Mouse (Mus musculus): Measurements from ENCODE around the gene Gm10260. TPM values are rescaled to one million over a fixed set of nuclear protein-coding genes. Genes with fewer than 3 reads are reported as not detected.

The Gm10260 gene
- total and polyA plus RNA-seq, 3 experiments = 409 to 4,123 (median 3,111) TPM

DNA sequence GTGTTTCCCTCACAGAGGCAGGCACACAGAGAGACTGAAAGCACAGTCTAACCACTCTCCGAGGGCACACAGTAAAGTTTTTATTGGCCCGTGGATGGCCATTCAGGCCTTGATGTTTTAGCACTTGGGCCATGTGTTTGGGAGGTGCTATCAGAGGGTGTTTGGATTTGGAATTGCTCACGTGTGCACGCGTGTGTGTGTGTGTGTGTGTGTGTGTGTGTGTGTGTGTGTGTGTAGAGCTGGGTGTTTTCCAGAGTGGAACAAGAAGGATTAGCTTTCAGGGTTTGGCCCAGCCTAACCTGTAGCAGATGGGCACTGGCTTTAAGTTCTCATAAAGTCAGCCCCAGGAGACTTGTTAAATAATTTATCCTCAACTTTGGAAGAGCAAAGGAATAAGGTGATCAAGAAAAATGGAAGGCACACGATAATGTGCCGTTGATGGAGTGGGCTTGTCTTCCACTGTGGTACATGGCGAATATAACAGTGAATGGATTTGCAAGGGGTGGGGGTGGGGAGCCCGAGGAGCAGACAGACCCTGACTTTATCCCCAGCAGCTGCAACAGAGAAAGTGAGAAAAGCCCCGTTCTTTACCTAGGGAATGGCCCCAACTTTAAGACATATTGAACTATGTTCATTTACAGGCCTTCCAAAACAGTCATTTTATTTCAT lies 24.9 kb upstream of the Gm10260 start:
- H3K36me3 ChIP-seq (ENCODE audit: control insufficient read depth in 1 of 2, insufficient read depth in 2 of 2, low read length in 2 of 2) = no peaks in the 10 kb centered on the region

DNA sequence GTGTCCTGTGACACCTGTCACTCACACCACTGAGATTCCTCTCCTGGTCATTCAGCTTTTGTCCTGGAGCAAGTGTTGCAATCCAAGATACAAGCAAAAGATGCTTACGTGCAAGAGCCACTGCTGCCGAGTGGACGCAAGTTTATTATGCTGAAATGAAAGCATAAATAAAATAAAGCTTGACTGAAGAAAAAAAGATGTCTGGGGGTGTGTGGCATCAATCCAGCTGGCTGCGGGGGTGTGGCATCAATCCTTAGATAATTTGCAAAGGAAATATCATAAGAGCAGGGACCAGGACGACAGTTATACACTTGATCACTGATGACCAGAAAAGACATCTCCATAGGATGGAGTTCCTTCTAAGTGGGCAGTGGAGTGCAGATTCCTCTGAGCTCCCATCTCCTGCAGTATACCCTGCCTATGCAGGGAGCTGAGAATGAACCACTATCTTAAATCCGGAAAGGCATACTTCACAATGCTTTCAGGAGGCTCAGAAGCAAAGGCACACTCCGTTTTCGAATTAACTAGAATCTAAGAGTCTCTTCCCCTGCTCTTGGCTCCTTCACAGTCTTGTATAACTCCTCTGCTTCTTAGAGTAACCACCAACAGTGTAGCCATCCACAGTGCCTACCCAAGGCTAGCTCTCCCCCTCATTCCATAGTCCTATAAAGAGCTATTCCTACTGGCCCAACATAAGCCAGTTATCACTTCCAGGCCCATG lies 23.2 kb upstream of the Gm10260 start:
- no peaks in the 10 kb centered on the region for H3K79me2 ChIP-seq (ENCODE audit: control insufficient read depth, insufficient read depth, low read length, poor library complexity)
- DNase-seq (ENCODE audit: low read depth, low spot score) = no peak
- TF ChIP-seq GABPA (IDR thresholded peaks at IDR 0.05; ENCODE audit: low read depth, low read length) (no peak), EP300 (IDR thresholded peaks at IDR 0.05; ENCODE audit: low read depth in 1 of 2, low read length in 2 of 2) (no peak), E2F4 (IDR thresholded peaks at IDR 0.05; ENCODE audit: borderline replicate concordance, low read depth, low read length) (no peak)
- no peaks in the 10 kb centered on the region for H3K27me3 ChIP-seq (ENCODE audit: control insufficient read depth in 1 of 2, insufficient read depth in 2 of 2, low read length in 2 of 2)
- no peak overlapping the region for H3K27ac ChIP-seq (ENCODE audit: control insufficient read depth, low read depth, low read length)
- no peaks in the 10 kb centered on the region for H3K36me3 ChIP-seq (ENCODE audit: control insufficient read depth in 1 of 2, insufficient read depth in 2 of 2, low read length in 2 of 2)
- H3K9me3 ChIP-seq (replicated peaks; ENCODE audit: insufficient read depth, low read length) = no peaks in the 10 kb centered on the region
- no peak overlapping the region for H3K4me3 ChIP-seq (ENCODE audit: control insufficient read depth in 1 of 2, insufficient read depth in 1 of 2, low read depth in 2 of 2, low read length in 2 of 2)
- no peaks in the 10 kb centered on the region for H3K4me1 ChIP-seq (ENCODE audit: control insufficient read depth in 1 of 2, insufficient read depth in 2 of 2, low read length in 2 of 2)
- H3K9ac ChIP-seq (ENCODE audit: control insufficient read depth, low read depth, low read length, poor library complexity, severe bottlenecking) = no peak overlapping the region

More for the DNA sequence above, 24.9 kb upstream of the Gm10260 start:
- H3K4me3 ChIP-seq (ENCODE audit: control insufficient read depth in 1 of 2, insufficient read depth in 1 of 2, low read depth in 2 of 2, low read length in 2 of 2) = no peak overlapping the region
- no peaks in the 10 kb centered on the region for H3K9me3 ChIP-seq (replicated peaks; ENCODE audit: insufficient read depth, low read length)
- H3K4me1 ChIP-seq (ENCODE audit: control insufficient read depth in 1 of 2, insufficient read depth in 2 of 2, low read length in 2 of 2) = no peaks in the 10 kb centered on the region
- TF ChIP-seq JUND (IDR thresholded peaks at IDR 0.05; ENCODE audit: low read depth, low read length) (no peak), NELFE (IDR thresholded peaks at IDR 0.05; ENCODE audit: low read depth, low read length) (no peak), NRF1 (IDR thresholded peaks at IDR 0.05; ENCODE audit: insufficient read depth, low read depth, low read length, poor library complexity, severe bottlenecking) (no peak), MAFK (IDR thresholded peaks at IDR 0.05; ENCODE audit: borderline replicate concordance, low read depth, low read length) (no peak), ZMIZ1 (IDR thresholded peaks at IDR 0.05; ENCODE audit: low read depth, low read length) (no peak), TBP (IDR thresholded peaks at IDR 0.05; ENCODE audit: low read depth, low read length) (no peak), KAT2A (conservative IDR thresholded peaks at IDR 0.05; ENCODE audit: low read depth, low read length) (no peak), MAX (IDR thresholded peaks at IDR 0.05; ENCODE audit: low read length) (no peak), CHD1 (IDR thresholded peaks at IDR 0.05; ENCODE audit: low read depth, low read length) (no peak), MXI1 (IDR thresholded peaks at IDR 0.05; ENCODE audit: low read depth, low read length) (no peak), POLR2AphosphoS2 (IDR thresholded peaks at IDR 0.05; ENCODE audit: low read length) (no peak), E2F4 (IDR thresholded peaks at IDR 0.05; ENCODE audit: borderline replicate concordance, low read depth, low read length) (no peak), MEF2A (IDR thresholded peaks at IDR 0.05; ENCODE audit: extremely low read depth, insufficient replicate concordance, low read depth, low read length, poor library complexity, severe bottlenecking) (no peak), MYB (IDR thresholded peaks at IDR 0.05; ENCODE audit: low read depth, low read length) (no peak), TAL1 (IDR thresholded peaks at IDR 0.05; ENCODE audit: low read length) (no peak), MAZ (IDR thresholded peaks at IDR 0.05; ENCODE audit: low read depth, low read length) (no peak), ZNF384 (IDR thresholded peaks at IDR 0.05; ENCODE audit: low read depth, low read length) (no peak), SIN3A (IDR thresholded peaks at IDR 0.05; ENCODE audit: low read length) (no peak)
- no peaks in the 10 kb centered on the region for H3K79me2 ChIP-seq (ENCODE audit: control insufficient read depth, insufficient read depth, low read length, poor library complexity)
- no peaks in the 10 kb centered on the region for H3K27me3 ChIP-seq (ENCODE audit: control insufficient read depth in 1 of 2, insufficient read depth in 2 of 2, low read length in 2 of 2)
- DNase-seq (ENCODE audit: low read depth, low spot score) = no peak
- H3K9ac ChIP-seq (ENCODE audit: control insufficient read depth, low read depth, low read length, poor library complexity, severe bottlenecking) = no peak overlapping the region
- no peak overlapping the region for H3K27ac ChIP-seq (ENCODE audit: control insufficient read depth, low read depth, low read length)
